Mouse (Mus musculus): ENCODE data around the gene Pramel3. TPM values are rescaled to one million over a fixed set of nuclear protein-coding genes. Genes with fewer than 3 reads are reported as not detected.

Gene Pramel3
- polyA plus RNA-seq (2021; fragmentation: Nextera tagmentation): 0.03 TPM in 1 of 2 replicates, not detected in the other
- long read RNA-seq, experiment 1: 0 reads
- long read RNA-seq, experiment 2: 0 reads

GRCm38 (mm10) chrX:135302007-135302406, at the start of gene Pramel3:
TSS of gene Pramel3 (plus strand) at chrX:135302307.

Other genes with a start within 250 kb of the Pramel3 start
- gene Gm15023, start 124.7 kb upstream of the Pramel3 start, polyA plus RNA-seq (2021; fragmentation: Nextera tagmentation): not detected in 2 replicates
- gene Tceal6, start 91.6 kb upstream of the Pramel3 start, polyA plus RNA-seq (2021; fragmentation: Nextera tagmentation): 71.8 and 118 TPM in 2 replicates
- not detected in 2 replicates for gene Gm5128, start 71.0 kb downstream of the Pramel3 start, polyA plus RNA-seq (2021; fragmentation: Nextera tagmentation)
- gene Gm7903, start 131.5 kb downstream of the Pramel3 start, polyA plus RNA-seq (2021; fragmentation: Nextera tagmentation): 0.03 TPM in 1 of 2 replicates, not detected in the other
- not detected in 2 replicates for gene AV320801, start 192.3 kb downstream of the Pramel3 start, polyA plus RNA-seq (2021; fragmentation: Nextera tagmentation)

Measured in left cerebral cortex, adult 6 months (tissue).